Mouse (Mus musculus): ENCODE data around the gene Plekha6. TPM values are rescaled to one million over a fixed set of nuclear protein-coding genes. Genes with fewer than 3 reads are reported as not detected.
A peak's percentile ranks its signal among the peaks of the same experiment; 100 is the strongest.

The Plekha6 gene
- polyA plus RNA-seq, 1 experiment from 2014 or later: 2.5 TPM

DNA sequence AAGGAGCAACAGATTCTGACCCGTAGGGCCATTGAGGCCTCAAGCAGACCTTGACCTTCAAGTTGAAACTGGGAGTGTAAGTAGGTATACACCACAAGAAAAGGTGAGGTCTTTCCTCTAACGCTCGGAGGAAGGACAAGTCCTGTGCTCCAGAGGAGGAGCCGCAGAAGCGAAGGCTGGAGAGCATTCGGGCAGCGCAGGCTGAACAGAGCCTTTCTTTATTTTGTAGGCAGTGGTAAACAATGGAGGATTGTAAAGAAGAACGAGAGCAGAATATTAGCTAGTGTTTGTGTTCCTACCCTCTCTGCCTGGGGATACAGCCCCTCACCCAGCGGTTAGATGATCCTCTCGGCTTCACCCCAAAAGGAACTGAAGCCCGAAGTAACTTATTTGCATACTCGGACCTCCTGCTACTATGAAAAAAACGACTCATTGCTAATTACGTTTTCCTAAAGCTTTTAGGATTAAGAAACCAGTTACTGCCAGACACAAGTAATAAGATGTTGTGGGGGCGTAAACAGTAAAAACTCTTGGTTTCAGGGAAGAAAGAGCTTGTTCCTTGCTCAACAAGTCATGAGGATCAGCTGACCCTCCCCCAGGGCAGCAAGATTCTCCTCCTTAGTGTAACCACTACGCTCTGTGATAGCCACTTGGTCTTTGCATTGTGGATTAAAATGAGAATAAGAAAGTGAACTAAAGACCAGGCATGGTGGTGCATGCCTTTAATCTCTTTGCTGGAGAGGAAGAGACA is 34.4 kb upstream of the Plekha6 start:
- WGBS (ENCODE audit: insufficient replicate concordance): 37% methylated on average over 16 of the region's 16 CpGs
- peak overlapping the region; percentile 61 for H3K9ac ChIP-seq
- no peaks in the 10 kb centered on the region for H3K27me3 ChIP-seq
- H3K4me2 ChIP-seq: peak overlapping the region; percentile 80
- H3K27ac ChIP-seq (replicated peaks): peak overlapping the region; percentile 95
- no peak for ATAC-seq (ENCODE audit: insufficient read depth)
- H3K36me3 ChIP-seq (replicated peaks): peaks cover 23% of the 10 kb centered on the region
- peak overlapping the region; percentile 95 for H3K4me3 ChIP-seq (replicated peaks)
- H3K4me1 ChIP-seq (replicated peaks): peaks cover 26% of the 10 kb centered on the region
- H3K9me3 ChIP-seq (replicated peaks): no peaks in the 10 kb centered on the region

DNA sequence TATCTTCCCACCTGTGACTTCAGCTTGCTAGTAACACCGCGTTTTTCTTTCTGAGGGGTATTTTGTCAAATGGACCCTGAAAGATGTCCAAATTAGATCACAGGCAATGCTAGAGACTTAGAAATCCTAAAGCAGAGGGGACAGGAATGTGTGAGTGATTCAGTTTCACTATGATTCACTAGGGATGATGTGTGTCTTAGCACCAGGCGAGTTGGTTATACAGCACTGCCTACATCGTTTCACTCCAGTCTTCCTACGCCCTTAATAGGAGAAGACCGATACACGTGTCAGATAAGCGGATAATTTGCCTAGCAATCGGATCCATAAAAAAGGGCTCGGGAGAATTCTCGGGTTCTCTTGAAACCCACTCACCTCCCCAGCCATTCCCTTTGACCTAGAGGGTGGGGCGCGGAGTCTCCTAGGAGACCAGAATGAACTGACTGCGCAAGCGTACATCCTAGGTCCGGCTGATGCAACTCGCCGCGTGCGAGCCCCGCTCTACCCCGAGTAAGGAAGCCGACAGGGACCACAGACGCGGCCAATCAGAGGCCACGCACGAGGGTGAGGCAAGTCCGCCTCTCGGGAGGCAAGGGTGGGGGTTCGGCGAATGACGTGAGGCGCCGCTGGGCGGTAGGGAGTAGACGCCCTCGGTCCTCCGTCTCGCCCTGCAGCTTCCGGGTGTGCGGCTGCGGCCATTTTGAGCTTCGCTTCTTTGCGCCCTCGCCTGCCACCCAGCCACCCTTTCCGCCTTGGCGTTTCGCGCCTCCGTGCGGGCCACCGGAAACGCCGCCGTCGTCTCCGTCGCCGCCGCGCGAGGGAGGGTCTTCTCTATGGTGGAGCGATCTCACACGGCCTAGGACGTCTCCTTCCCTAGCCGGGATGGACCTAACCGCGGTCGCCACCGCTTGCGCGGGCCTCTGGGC is 33.1 kb upstream of the Plekha6 start, which contains the start of gene Ppp1r15b:
Ppp1r15b (plus strand) TSS at position 506 of the 923 bp plus-strand sequence.
- peak within 1 kb of the TSS; percentile 95 for H3K27ac ChIP-seq (replicated peaks)
- no peaks in the 10 kb centered on the region for H3K9me3 ChIP-seq (replicated peaks)
- no peaks in the 10 kb centered on the region for H3K27me3 ChIP-seq
- peaks cover 27% of the 10 kb centered on the region for H3K4me1 ChIP-seq (replicated peaks)
- H3K36me3 ChIP-seq (replicated peaks): peaks cover 34% of the 10 kb centered on the region
- peak within 1 kb of the TSS; percentile 93 for H3K9ac ChIP-seq
- peak within 1 kb of the TSS; percentile 95 for H3K4me3 ChIP-seq (replicated peaks)
- peak within 1 kb of the TSS; percentile 80 for H3K4me2 ChIP-seq
- under 1% methylated on average over 72 of the region's 72 CpGs for WGBS (ENCODE audit: insufficient replicate concordance)
- peak; percentile 95 for ATAC-seq (ENCODE audit: insufficient read depth)

DNA sequence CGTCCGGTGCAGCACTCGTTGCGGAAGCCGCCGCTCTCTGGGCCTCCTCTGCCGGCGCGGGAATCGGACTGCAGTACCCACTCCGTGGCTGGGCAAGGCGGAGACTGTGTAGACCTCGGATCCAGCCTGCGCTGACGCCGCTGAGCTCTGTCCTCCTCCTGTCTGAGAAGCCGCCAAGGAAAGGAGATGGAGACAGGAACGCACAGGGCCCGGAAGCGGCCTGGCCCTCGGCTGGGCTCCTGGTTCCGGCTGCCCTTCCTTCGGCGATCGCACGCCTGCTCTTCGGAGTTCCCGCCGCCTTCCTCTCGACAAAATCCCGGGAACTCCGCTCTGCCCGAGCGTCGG is 32.5 kb upstream of the Plekha6 start:
- no peaks in the 10 kb centered on the region for H3K27me3 ChIP-seq
- no peak for ATAC-seq (ENCODE audit: insufficient read depth)
- peak overlapping the region; percentile 93 for H3K9ac ChIP-seq
- H3K4me3 ChIP-seq (replicated peaks): peak overlapping the region; percentile 95
- peaks cover 31% of the 10 kb centered on the region for H3K4me1 ChIP-seq (replicated peaks)
- H3K27ac ChIP-seq (replicated peaks): peak overlapping the region; percentile 95
- peaks cover 40% of the 10 kb centered on the region for H3K36me3 ChIP-seq (replicated peaks)
- no peaks in the 10 kb centered on the region for H3K9me3 ChIP-seq (replicated peaks)
- H3K4me2 ChIP-seq: peak overlapping the region; percentile 80
- under 1% methylated on average over 35 of the region's 35 CpGs for WGBS (ENCODE audit: insufficient replicate concordance)

DNA sequence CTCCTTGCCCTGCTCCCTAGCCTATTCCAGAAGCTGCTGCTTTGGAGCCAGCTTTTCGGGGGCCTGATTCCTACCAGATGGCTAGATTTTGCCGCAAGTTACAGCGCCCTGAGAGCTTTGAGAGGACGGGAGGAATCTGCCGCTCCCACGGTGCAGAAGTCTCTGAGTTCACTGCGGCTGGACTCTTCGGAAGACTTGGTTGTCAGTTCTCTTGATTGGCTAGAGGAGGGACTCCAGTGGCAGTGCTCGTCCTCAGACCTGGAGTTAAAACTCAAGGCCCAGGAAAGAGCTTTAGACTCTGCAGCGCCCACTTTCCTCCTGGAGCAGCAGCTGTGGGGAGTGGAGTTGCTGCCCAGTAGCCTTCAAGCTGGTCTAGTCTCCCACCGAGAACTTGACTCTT is 32.1 kb upstream of the Plekha6 start:
- Histone ChIP-seq H3K36me3 (replicated peaks) (peaks cover 44% of the 10 kb centered on the region), H3K27ac (replicated peaks) (peak overlapping the region; percentile 95), H3K4me3 (replicated peaks) (peak overlapping the region; percentile 95), H3K4me2 (peak overlapping the region; percentile 80), H3K27me3 (no peaks in the 10 kb centered on the region), H3K9ac (peak overlapping the region; percentile 93), H3K9me3 (replicated peaks) (no peaks in the 10 kb centered on the region), H3K4me1 (replicated peaks) (peaks cover 33% of the 10 kb centered on the region)
- ATAC-seq (ENCODE audit: insufficient read depth): no peak
- WGBS (ENCODE audit: insufficient replicate concordance): under 1% methylated on average over 11 of the region's 11 CpGs

DNA sequence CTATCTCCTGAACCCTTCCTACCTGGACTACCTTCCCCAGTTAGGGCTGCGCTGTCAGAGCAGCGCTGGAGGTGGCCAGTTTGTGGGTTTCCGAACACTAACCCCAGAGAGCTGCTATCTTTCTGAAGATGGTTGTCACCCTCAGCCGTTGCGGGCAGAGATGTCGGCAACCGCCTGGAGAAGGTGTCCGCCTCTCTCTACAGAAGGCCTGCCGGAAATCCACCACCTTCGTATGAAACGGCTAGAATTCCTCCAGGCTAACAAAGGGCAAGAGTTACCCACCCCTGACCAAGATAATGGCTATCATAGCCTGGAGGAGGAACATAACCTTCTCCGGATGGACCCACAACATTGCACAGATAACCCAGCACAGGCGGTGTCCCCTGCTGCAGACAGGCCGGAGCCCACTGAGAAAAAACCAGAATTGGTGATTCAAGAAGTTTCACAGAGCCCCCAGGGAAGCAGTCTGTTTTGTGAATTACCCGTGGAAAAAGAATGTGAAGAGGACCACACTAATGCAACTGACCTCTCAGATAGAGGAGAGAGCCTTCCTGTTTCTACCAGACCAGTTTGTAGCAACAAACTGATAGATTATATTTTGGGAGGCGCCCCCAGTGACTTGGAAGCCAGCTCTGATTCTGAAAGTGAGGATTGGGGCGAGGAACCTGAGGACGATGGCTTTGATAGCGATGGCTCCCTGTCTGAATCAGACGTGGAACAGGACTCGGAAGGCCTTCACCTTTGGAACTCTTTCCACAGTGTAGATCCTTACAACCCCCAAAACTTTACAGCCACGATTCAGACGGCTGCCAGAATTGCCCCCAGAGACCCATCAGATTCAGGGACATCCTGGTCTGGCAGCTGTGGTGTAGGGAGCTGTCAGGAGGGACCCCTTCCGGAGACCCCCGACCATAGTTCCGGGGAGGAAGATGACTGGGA is 31.4 kb upstream of the Plekha6 start:
- Histone ChIP-seq H3K9me3 (replicated peaks) (no peaks in the 10 kb centered on the region), H3K4me1 (replicated peaks) (peaks cover 41% of the 10 kb centered on the region), H3K4me2 (peak overlapping the region; percentile 80), H3K27me3 (no peaks in the 10 kb centered on the region), H3K27ac (replicated peaks) (peak overlapping the region; percentile 95), H3K4me3 (replicated peaks) (peak overlapping the region; percentile 95), H3K36me3 (replicated peaks) (peaks cover 52% of the 10 kb centered on the region), H3K9ac (peak overlapping the region; percentile 93)
- ATAC-seq (ENCODE audit: insufficient read depth): no peak
- 1% methylated on average over 26 of the region's 26 CpGs for WGBS (ENCODE audit: insufficient replicate concordance)

DNA sequence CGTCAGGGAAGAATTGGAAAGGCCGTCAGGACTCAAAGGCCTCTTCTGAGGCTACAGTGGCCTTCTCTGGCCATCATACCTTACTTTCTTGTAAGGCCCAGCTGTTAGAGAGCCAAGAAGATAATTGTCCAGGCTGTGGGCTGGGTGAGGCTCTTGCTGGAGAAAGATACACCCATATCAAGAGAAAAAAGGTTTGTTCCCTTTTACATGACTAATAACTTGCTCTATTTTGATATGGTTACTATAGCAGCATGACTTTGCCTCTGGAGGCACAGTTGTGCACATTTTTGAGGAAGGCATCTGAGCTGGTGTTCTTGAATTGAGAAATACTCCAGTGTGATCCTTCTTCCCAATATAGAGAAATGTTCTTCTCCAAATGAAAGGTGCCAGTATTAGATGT is 30.6 kb upstream of the Plekha6 start:
- 0% methylated on average over 2 of the region's 2 CpGs for WGBS (ENCODE audit: insufficient replicate concordance)
- Histone ChIP-seq H3K4me2 (peak overlapping the region; percentile 80), H3K27ac (replicated peaks) (peak overlapping the region; percentile 95), H3K27me3 (no peaks in the 10 kb centered on the region), H3K4me3 (replicated peaks) (peak overlapping the region; percentile 95), H3K9me3 (replicated peaks) (no peaks in the 10 kb centered on the region), H3K9ac (peak overlapping the region; percentile 93), H3K4me1 (replicated peaks) (peaks cover 47% of the 10 kb centered on the region), H3K36me3 (replicated peaks) (peaks cover 59% of the 10 kb centered on the region)
- peak; percentile 2; the same call in 1 of the 2 replicates for ATAC-seq (ENCODE audit: insufficient read depth)

DNA sequence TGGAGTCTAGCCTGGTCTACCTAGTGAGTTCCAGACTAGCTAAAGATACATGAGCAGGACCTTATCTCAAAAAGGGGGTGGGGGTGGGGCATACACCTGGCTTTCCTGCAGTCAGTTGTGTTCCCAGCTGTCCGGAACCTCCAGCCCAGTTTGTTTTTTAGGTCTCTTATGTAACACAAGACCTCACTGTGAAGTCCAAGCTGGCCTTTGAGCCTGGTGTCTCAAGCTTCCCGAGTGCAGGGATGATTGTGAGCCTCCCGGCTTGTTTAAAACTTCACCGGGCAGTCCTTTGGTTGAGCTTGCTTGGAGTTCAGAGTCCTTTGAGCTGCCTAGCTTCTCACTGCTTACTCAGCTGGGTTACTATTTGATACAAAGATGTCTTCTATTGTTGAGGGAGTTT is 29.9 kb upstream of the Plekha6 start:
- H3K4me3 ChIP-seq (replicated peaks): peak overlapping the region; percentile 95
- peaks cover 66% of the 10 kb centered on the region for H3K36me3 ChIP-seq (replicated peaks)
- H3K27ac ChIP-seq (replicated peaks): peak overlapping the region; percentile 95
- ATAC-seq (ENCODE audit: insufficient read depth): no peak
- no peaks in the 10 kb centered on the region for H3K27me3 ChIP-seq
- WGBS (ENCODE audit: insufficient replicate concordance): 0% methylated on average over 4 of the region's 4 CpGs
- peaks cover 51% of the 10 kb centered on the region for H3K4me1 ChIP-seq (replicated peaks)
- peak overlapping the region; percentile 80 for H3K4me2 ChIP-seq
- H3K9me3 ChIP-seq (replicated peaks): no peaks in the 10 kb centered on the region
- H3K9ac ChIP-seq: peak overlapping the region; percentile 93

DNA sequence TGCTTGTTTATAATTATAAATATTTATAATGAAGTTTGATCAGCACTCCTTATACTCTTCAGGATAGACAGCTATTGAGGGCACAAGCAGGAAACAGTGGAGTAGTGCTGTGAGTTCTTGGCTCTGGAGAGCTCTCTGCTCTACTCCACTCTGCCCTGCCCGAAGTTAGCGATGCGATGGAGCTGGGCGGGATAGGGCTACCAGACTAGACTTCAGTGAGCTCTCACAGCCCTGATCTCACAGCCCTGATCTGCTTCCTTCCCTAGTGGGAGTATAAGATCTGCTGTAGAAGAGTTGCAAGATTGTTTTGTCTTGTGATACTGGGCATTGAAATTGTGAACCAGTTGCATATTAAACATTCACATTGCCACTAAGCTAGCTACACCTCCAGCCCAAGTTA is 29.1 kb upstream of the Plekha6 start:
- peak overlapping the region; percentile 93 for H3K9ac ChIP-seq
- no peaks in the 10 kb centered on the region for H3K27me3 ChIP-seq
- peak overlapping the region; percentile 30; the same call in 1 of the 2 replicates for H3K27ac ChIP-seq (replicated peaks)
- ATAC-seq (ENCODE audit: insufficient read depth): no peak
- peak overlapping the region; percentile 95 for H3K4me3 ChIP-seq (replicated peaks)
- H3K9me3 ChIP-seq (replicated peaks): no peaks in the 10 kb centered on the region
- H3K4me2 ChIP-seq: peak overlapping the region; percentile 80
- H3K36me3 ChIP-seq (replicated peaks): peaks cover 73% of the 10 kb centered on the region
- 4% methylated on average over 4 of the region's 4 CpGs for WGBS (ENCODE audit: insufficient replicate concordance)
- peaks cover 46% of the 10 kb centered on the region for H3K4me1 ChIP-seq (replicated peaks)

DNA sequence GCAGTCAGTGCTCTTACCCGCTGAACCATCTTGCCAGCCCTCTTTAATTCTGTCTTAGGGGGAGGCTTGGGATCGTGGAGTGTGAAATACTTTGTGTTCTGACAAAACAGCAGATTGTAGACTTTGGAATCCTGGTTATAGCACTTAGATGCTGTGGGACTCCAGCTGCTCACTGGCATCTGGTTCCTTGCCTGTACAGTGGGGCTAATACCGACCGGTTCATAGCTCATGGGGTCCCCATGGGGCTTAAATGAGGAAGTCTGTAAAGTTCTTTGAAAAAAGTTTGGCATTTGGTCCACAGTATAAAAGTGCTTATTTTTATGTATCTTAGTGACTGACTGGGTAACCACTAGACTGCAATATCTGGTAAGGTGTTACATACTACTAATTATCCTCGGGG is 28.2 kb upstream of the Plekha6 start:
- H3K4me1 ChIP-seq (replicated peaks): peaks cover 38% of the 10 kb centered on the region
- no peak for ATAC-seq (ENCODE audit: insufficient read depth)
- peak overlapping the region; percentile 80 for H3K4me2 ChIP-seq
- H3K27ac ChIP-seq (replicated peaks): no peak overlapping the region
- peak overlapping the region; percentile 37; the same call in 1 of the 2 replicates for H3K9ac ChIP-seq
- peak overlapping the region; percentile 95 for H3K4me3 ChIP-seq (replicated peaks)
- no peaks in the 10 kb centered on the region for H3K27me3 ChIP-seq
- peaks cover 82% of the 10 kb centered on the region for H3K36me3 ChIP-seq (replicated peaks)
- 39% methylated on average over 5 of the region's 5 CpGs for WGBS (ENCODE audit: insufficient replicate concordance)
- H3K9me3 ChIP-seq (replicated peaks): no peaks in the 10 kb centered on the region

DNA sequence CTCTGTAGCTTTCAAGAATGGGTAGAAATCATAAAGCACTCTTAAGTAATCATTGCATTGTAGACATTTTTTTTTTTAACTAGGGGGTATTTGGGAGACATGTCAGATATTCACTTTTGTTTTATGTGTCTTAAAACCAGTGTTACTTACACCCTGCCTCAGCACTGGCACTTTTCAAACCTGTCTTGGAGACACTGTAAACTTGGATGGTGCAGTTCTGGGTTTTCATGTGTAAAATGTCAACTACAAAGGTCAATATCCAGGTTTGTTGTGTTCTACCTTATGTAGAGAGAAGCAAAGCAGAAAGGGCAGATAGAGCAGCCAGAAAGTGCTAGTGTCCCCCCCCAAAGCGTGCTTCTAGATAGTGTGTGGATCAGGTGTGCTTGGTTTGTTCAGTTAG is 25.6 kb upstream of the Plekha6 start:
- H3K9me3 ChIP-seq (replicated peaks): no peaks in the 10 kb centered on the region
- no peak overlapping the region for H3K4me3 ChIP-seq (replicated peaks)
- no peak overlapping the region for H3K27ac ChIP-seq (replicated peaks)
- no peak overlapping the region for H3K4me2 ChIP-seq
- H3K36me3 ChIP-seq (replicated peaks): peaks cover 91% of the 10 kb centered on the region
- H3K27me3 ChIP-seq: no peaks in the 10 kb centered on the region
- no peak for ATAC-seq (ENCODE audit: insufficient read depth)
- 90% methylated on average over 1 of the region's 1 CpGs for WGBS (ENCODE audit: insufficient replicate concordance)
- no peak overlapping the region for H3K9ac ChIP-seq
- peaks cover 38% of the 10 kb centered on the region for H3K4me1 ChIP-seq (replicated peaks)
